Mouse (Mus musculus) ES-E14 (cell line): ENCODE data around the gene Sumf2. TPM values are rescaled to one million over a fixed set of nuclear protein-coding genes. Genes with fewer than 3 reads are reported as not detected.

Source experiments
- DNase-seq: peaks from one replicate; pipeline ENCODE4 v3.0.0-alpha.2; 2013; ENCODE audit warnings: low read depth, low spot score
- H3K27ac ChIP-seq: 2 replicates; pipeline ENCODE4 v1.5.1; 2012; ENCODE audit warnings: low read depth, mild to moderate bottlenecking, low read length, moderate library complexity, mixed read lengths; ENCODE audit not compliant: poor library complexity, insufficient read depth, severe bottlenecking
- H3K36me3 ChIP-seq: 2 replicates; pipeline ENCODE4 v1.6.1; 2012; ENCODE audit warnings: mild to moderate bottlenecking, low read length, moderate library complexity, mixed read lengths; ENCODE audit not compliant: control insufficient read depth, poor library complexity, insufficient read depth, severe bottlenecking
- H3K4me1 ChIP-seq, 2 experiments: fragments of 150-350 bp in 1 of 2; sonication (generic) in 1 of 2; 2 replicates each; pipeline ENCODE4 v1.6.1; 2012; ENCODE audit warnings: low read length in 2 of 2, mild to moderate bottlenecking in 1 of 2, mixed read lengths in 1 of 2; ENCODE audit not compliant: control insufficient read depth in 2 of 2, insufficient read depth in 2 of 2, poor library complexity in 1 of 2
- H3K4me3 ChIP-seq, 2 experiments: fragments of 150-350 bp in 1 of 2; sonication (generic) in 1 of 2; 2 replicates each; pipeline ENCODE4 v1.5.1; 2012; ENCODE audit warnings: low read length in 2 of 2, low read depth in 1 of 2, mild to moderate bottlenecking in 1 of 2, mixed read lengths in 1 of 2; ENCODE audit not compliant: insufficient read depth in 1 of 2, poor library complexity in 1 of 2, severe bottlenecking in 1 of 2
- H3K9ac ChIP-seq: 2 replicates; pipeline ENCODE4 v1.6.1; 2012; ENCODE audit warnings: low read depth, mild to moderate bottlenecking, low read length, mixed read lengths; ENCODE audit not compliant: poor library complexity, insufficient read depth, severe bottlenecking
- H3K9me3 ChIP-seq: fragments of 150-350 bp; sonication (generic); 2 replicates; pipeline ENCODE4 v1.6.1; 2012; ENCODE audit warnings: low read depth, mild to moderate bottlenecking, low read length; ENCODE audit not compliant: control insufficient read depth, insufficient read depth
- CHD2 ChIP-seq: IDR thresholded peaks from 2 replicates; pipeline ENCODE4 v1.6.1; 2014; ENCODE audit warnings: mild to moderate bottlenecking, low read depth, low read length, inconsistent platforms
- HCFC1 ChIP-seq: IDR thresholded peaks from 2 replicates; pipeline ENCODE4 v1.6.1; 2012; ENCODE audit warnings: low read length, inconsistent platforms, borderline replicate concordance; ENCODE audit not compliant: insufficient read depth
- MAFK ChIP-seq: IDR thresholded peaks from 2 replicates; pipeline ENCODE4 v1.6.1; 2014; ENCODE audit warnings: mild to moderate bottlenecking, low read depth, low read length, inconsistent platforms; ENCODE audit not compliant: insufficient read depth
- ZC3H11A ChIP-seq: IDR thresholded peaks from 2 replicates; pipeline ENCODE4 v1.6.1; 2012; ENCODE audit warnings: low read depth, mild to moderate bottlenecking, inconsistent platforms, low read length, borderline replicate concordance
- ZNF384 ChIP-seq: IDR thresholded peaks from 2 replicates; pipeline ENCODE4 v1.6.1; 2012; ENCODE audit warnings: low read depth, low read length, inconsistent platforms
- in situ Hi-C, 2 experiments: fragments of 600-800 bp; cut with MboI; formaldehyde crosslinking; loops; one replicate each; pipeline ENCODE4 v1.15.1; 2025; ENCODE audit warnings: low sequenced_read_pairs in 2 of 2, inconsistent platforms in 1 of 2; ENCODE audit not compliant: unreplicated experiment in 2 of 2
- total RNA-seq: library from RNA; depleted of rRNA; stranded (reverse); fragments of 300-350 nt; gene quantifications from 2 replicates; pipeline ENCODE4 v1.2.3, GENCODE M21; 2012; rRNA removed

The Sumf2 gene
- total RNA-seq, 1 experiment, result 156 TPM

- no peak overlapping the region; the same call in 1 of the 2 replicates for H3K27ac ChIP-seq
Measured at GRCm38 (mm10) chr5:129909147-129909546, 62.4 kb downstream of the Sumf2 start.

GRCm38 (mm10) chr5:129909591-129909990 is 62.8 kb downstream of the Sumf2 start:
- no peaks in the 10 kb centered on the region for H3K9me3 ChIP-seq
- no peak for TF ChIP-seq HCFC1
- TF ChIP-seq CHD2, result no peak
- no peak for TF ChIP-seq ZNF384
- TF ChIP-seq ZC3H11A, result no peak
- no peak for TF ChIP-seq MAFK
- in situ Hi-C loops, result no loop called here
- no peaks in the 10 kb centered on the region for H3K36me3 ChIP-seq
- H3K27ac ChIP-seq, result no peak overlapping the region; the same call in 1 of the 2 replicates
- DNase-seq, result peak; percentile 26
- no peak overlapping the region; the same call in 1 of the 2 replicates for H3K9ac ChIP-seq
- H3K4me3 ChIP-seq, result peak overlapping the region; percentile 82 to 93; a peak in 2 of 4 replicates
- H3K4me1 ChIP-seq, result peaks cover 4% of the 10 kb centered on the region in 2 experiments; a peak in 1 of 4 replicates

More at GRCm38 (mm10) chr5:129909147-129909546, 62.4 kb downstream of the Sumf2 start:
- Histone ChIP-seq H3K9ac (peak overlapping the region; percentile 73; the same call in 1 of the 2 replicates), H3K4me3 (peak overlapping the region; percentile 82 to 93), H3K4me1 (0 out of 4 replicates have a peak, but pooled peaks cover 2 to 4% of the 10 kb centered on the region in 2 experiments), H3K36me3 (no peaks in the 10 kb centered on the region), H3K9me3 (no peaks in the 10 kb centered on the region)
- DNase-seq, result no peak
- TF ChIP-seq CHD2 (no peak), ZC3H11A (no peak), ZNF384 (no peak), HCFC1 (no peak), MAFK (no peak)
- in situ Hi-C loops, result no loop called here

Other genes with a start within 250 kb of the Sumf2 start
- 1.2 and 1.6 TPM in 2 replicates for gene Zfp11, start 176.9 kb upstream of the Sumf2 start, total RNA-seq
- gene Sept14, start 138.5 kb upstream of the Sumf2 start, total RNA-seq, result 0.27 and 0.69 TPM in 2 replicates
- gene Mrps17, start 131.5 kb upstream of the Sumf2 start, total RNA-seq, result 142 and 147 TPM in 2 replicates
- gene Nipsnap2, start 121.9 kb upstream of the Sumf2 start, total RNA-seq, result 25.1 and 32.3 TPM in 2 replicates
- 54.9 and 83.0 TPM in 2 replicates for gene Psph, start 59.5 kb upstream of the Sumf2 start, total RNA-seq
- gene Chchd2, start 40.5 kb downstream of the Sumf2 start, total RNA-seq, result 738 and 874 TPM in 2 replicates
- 15.7 and 16.6 TPM in 2 replicates for gene Zbed5, start 48.7 kb downstream of the Sumf2 start, total RNA-seq
- gene Phkg1, start 51.6 kb downstream of the Sumf2 start, total RNA-seq, result 6.4 and 7.2 TPM in 2 replicates
- gene Nupr1l, start 61.6 kb downstream of the Sumf2 start, total RNA-seq, result 1.1 and 2.9 TPM in 2 replicates
- 48.1 and 58.9 TPM in 2 replicates for gene Vkorc1l1, start 95.0 kb downstream of the Sumf2 start, total RNA-seq
- gene Gusb, start 156.1 kb downstream of the Sumf2 start, total RNA-seq, result 29.0 and 53.5 TPM in 2 replicates
- gene Asl, start 182.3 kb downstream of the Sumf2 start, total RNA-seq, result 27.2 and 31.8 TPM in 2 replicates
- gene Crcp, start 182.3 kb downstream of the Sumf2 start, total RNA-seq, result 21.1 and 30.8 TPM in 2 replicates
- gene Tpst1, start 226.3 kb downstream of the Sumf2 start, total RNA-seq, result 51.4 and 59.9 TPM in 2 replicates